Comparison of ENCODE assay signal across 27 mouse cellular contexts in the genomic region with DNA sequence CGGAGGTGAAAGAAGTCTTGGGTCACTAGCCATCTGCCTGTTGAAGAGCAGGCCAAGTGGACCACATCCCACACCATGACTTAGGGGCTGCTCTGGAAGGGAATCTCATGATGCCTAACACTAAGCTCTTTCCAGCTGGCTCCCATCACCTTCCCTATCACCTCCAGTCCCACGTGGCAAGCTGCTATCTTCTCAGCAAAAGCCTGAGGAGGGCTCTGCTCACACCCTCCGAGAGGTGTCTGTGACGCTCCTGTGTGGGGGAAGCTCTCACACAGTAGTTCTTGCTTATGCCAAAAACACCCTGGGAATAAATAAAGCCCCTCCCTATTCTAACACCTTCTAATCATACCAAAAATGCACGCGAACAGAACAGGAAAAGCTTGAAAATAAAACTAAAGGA. TPM values are rescaled to one million over a fixed set of nuclear protein-coding genes. Genes with fewer than 3 reads are reported as not detected.
DNase-seq lines count a peak whose midpoint lies in the region; ATAC-seq and TF ChIP-seq lines count a peak whose summit lies in the region.
"Had no signal": no experiment of that assay in that cellular context is flagged by ENCODE, and none has a peak within 500 bp of the region (broad histone marks: within the 10 kb centered on the region; RNA-seq: fewer than 3 reads in every experiment).

No protein-coding gene starts in this region.

- H3K36me3 ChIP-seq in forebrain, postnatal 0 days (ENCODE audit: insufficient read depth): no peaks in the 10 kb centered on the region
- H3K36me3 ChIP-seq in forebrain, embryonic 12.5 days (replicated peaks): no peaks in the 10 kb centered on the region
- H3K36me3 ChIP-seq in limb, embryonic 12.5 days: no peaks in the 10 kb centered on the region
- H3K36me3 ChIP-seq in limb, embryonic 10.5 days: no peaks in the 10 kb centered on the region
- no peaks in the 10 kb centered on the region for H3K36me3 ChIP-seq in heart, embryonic 13.5 days
- H3K36me3 ChIP-seq: embryonic facial prominence, embryonic 13.5 days; G1E; liver, embryonic 13.5 days; midbrain, embryonic 15.5 days; neural tube, embryonic 12.5 days had no signal

- no peak overlapping the region for H3K27ac ChIP-seq in forebrain, postnatal 0 days (ENCODE audit: low read depth, low read length)
- H3K27ac ChIP-seq in forebrain, embryonic 12.5 days: no peak overlapping the region
- no peak overlapping the region for H3K27ac ChIP-seq in limb, embryonic 12.5 days
- H3K27ac ChIP-seq in limb, embryonic 10.5 days: no peak overlapping the region
- H3K27ac ChIP-seq in heart, embryonic 13.5 days (replicated peaks): no peak overlapping the region
- H3K27ac ChIP-seq: embryonic facial prominence, embryonic 13.5 days; hindbrain, postnatal 0 days; liver, embryonic 13.5 days; macrophage; midbrain, embryonic 15.5 days; neural tube, embryonic 12.5 days had no signal

- H3K4me3 ChIP-seq in forebrain, postnatal 0 days (ENCODE audit: low read depth, low read length): no peak overlapping the region
- no peak overlapping the region for H3K4me3 ChIP-seq in forebrain, embryonic 12.5 days (replicated peaks)
- H3K4me3 ChIP-seq in limb, embryonic 12.5 days (replicated peaks): no peak overlapping the region
- H3K4me3 ChIP-seq in limb, embryonic 10.5 days: no peak overlapping the region
- H3K4me3 ChIP-seq in heart, embryonic 13.5 days: no peak overlapping the region
- H3K4me3 ChIP-seq: embryonic facial prominence, embryonic 13.5 days; erythroblast, embryonic 14.5 days; liver, embryonic 13.5 days; midbrain, embryonic 15.5 days; neural tube, embryonic 12.5 days had no signal

- H3K9me3 ChIP-seq in forebrain, postnatal 0 days (ENCODE audit: low read length): no peaks in the 10 kb centered on the region
- no peaks in the 10 kb centered on the region for H3K9me3 ChIP-seq in forebrain, embryonic 12.5 days
- H3K9me3 ChIP-seq in limb, embryonic 12.5 days: no peaks in the 10 kb centered on the region
- H3K9me3 ChIP-seq in limb, embryonic 10.5 days (replicated peaks): no peaks in the 10 kb centered on the region
- H3K9me3 ChIP-seq in heart, embryonic 13.5 days: no peaks in the 10 kb centered on the region
- H3K9me3 ChIP-seq: embryonic facial prominence, embryonic 13.5 days; liver, embryonic 13.5 days; midbrain, embryonic 15.5 days; neural tube, embryonic 12.5 days had no signal

- no peaks in the 10 kb centered on the region for H3K27me3 ChIP-seq in forebrain, postnatal 0 days (ENCODE audit: insufficient read depth, low read length)
- 0 out of 2 replicates have a peak, but pooled peaks cover 3% of the 10 kb centered on the region for H3K27me3 ChIP-seq in forebrain, embryonic 12.5 days
- H3K27me3 ChIP-seq in limb, embryonic 12.5 days: no peaks in the 10 kb centered on the region
- no peaks in the 10 kb centered on the region for H3K27me3 ChIP-seq in limb, embryonic 10.5 days (ENCODE audit: low read depth, poor library complexity, severe bottlenecking)
- no peaks in the 10 kb centered on the region for H3K27me3 ChIP-seq in heart, embryonic 13.5 days (replicated peaks)
- H3K27me3 ChIP-seq: CH12.LX; embryonic facial prominence, embryonic 13.5 days; liver, embryonic 13.5 days; midbrain, embryonic 15.5 days; neural tube, embryonic 12.5 days; Patski had no signal

- no peaks in the 10 kb centered on the region for H3K4me1 ChIP-seq in forebrain, postnatal 0 days (ENCODE audit: insufficient read depth)
- no peaks in the 10 kb centered on the region for H3K4me1 ChIP-seq in forebrain, embryonic 12.5 days
- H3K4me1 ChIP-seq in limb, embryonic 12.5 days (replicated peaks): peaks cover 11% of the 10 kb centered on the region
- H3K4me1 ChIP-seq in limb, embryonic 10.5 days: peaks cover 12% of the 10 kb centered on the region
- peaks cover 10% of the 10 kb centered on the region for H3K4me1 ChIP-seq in heart, embryonic 13.5 days
- H3K4me1 ChIP-seq: liver, embryonic 13.5 days; midbrain, embryonic 15.5 days; neural tube, embryonic 12.5 days had no signal

- TF ChIP-seq CTCF in forebrain, postnatal 0 days (IDR thresholded peaks at IDR 0.05; ENCODE audit: low read depth): no peak

- WGBS in forebrain, postnatal 0 days: 63% methylated on average over 6 of the region's 6 CpGs
- 78% methylated on average over 6 of the region's 6 CpGs for WGBS in forebrain, embryonic 12.5 days
- WGBS in limb, embryonic 12.5 days: 46% methylated on average over 6 of the region's 6 CpGs
- 61% methylated on average over 6 of the region's 6 CpGs for WGBS in limb, embryonic 10.5 days
- WGBS in heart, embryonic 13.5 days: 23% methylated on average over 6 of the region's 6 CpGs

- no peak overlapping the region for H3K9ac ChIP-seq in forebrain, postnatal 0 days
- H3K9ac ChIP-seq in forebrain, embryonic 12.5 days: no peak overlapping the region
- no peak overlapping the region for H3K9ac ChIP-seq in limb, embryonic 12.5 days (replicated peaks)
- no peak overlapping the region for H3K9ac ChIP-seq in heart, embryonic 13.5 days
- H3K9ac ChIP-seq: embryonic facial prominence, embryonic 13.5 days; liver, embryonic 13.5 days; midbrain, embryonic 15.5 days; neural tube, embryonic 12.5 days had no signal

- H3K4me2 ChIP-seq in forebrain, postnatal 0 days (ENCODE audit: low read depth): no peak overlapping the region
- no peak overlapping the region for H3K4me2 ChIP-seq in forebrain, embryonic 12.5 days
- H3K4me2 ChIP-seq in limb, embryonic 12.5 days: 0 out of 2 replicates have a peak overlapping the region, but pooled peaks have one; percentile 6
- peak overlapping the region; percentile 48 for H3K4me2 ChIP-seq in heart, embryonic 13.5 days
- H3K4me2 ChIP-seq: embryonic facial prominence, embryonic 13.5 days; liver, embryonic 13.5 days; midbrain, embryonic 15.5 days; neural tube, embryonic 12.5 days had no signal

- DNase-seq in forebrain, postnatal 0 days: peak; percentile 7
- no peak for DNase-seq in limb, embryonic 10.5 days (ENCODE audit: low spot score)
- peak; percentile 29 to 45 for DNase-seq in heart, postnatal 10 days
- no peak for DNase-seq in adrenal gland, adult 18-20 months (ENCODE audit: low spot score in 2 of 2)
- no peak for DNase-seq in layer of hippocampus, adult 9-11 months
- DNase-seq: adrenal gland, adult 2 months; cerebellum, adult 2 months; cerebellum, postnatal 36 days; gastrocnemius, postnatal 10 days; layer of hippocampus, postnatal 36 days; liver, embryonic 13.5 days; lung, adult 2 months; thymus, adult 18-20 months; thymus, postnatal 4 days had no signal

- intact Hi-C loops in heart, postnatal 10 days (cut with DNase I): no loop called here

- 0 out of 2 replicates have a peak, but pooled peaks have one; percentile 47 for ATAC-seq in forebrain, postnatal 0 days
- no peak for ATAC-seq in forebrain, embryonic 12.5 days (ENCODE audit: low FRiP score)
- no peak for ATAC-seq in limb, embryonic 12.5 days (ENCODE audit: insufficient number of reproducible peaks, insufficient read depth, low FRiP score, low TSS enrichment, low read depth)
- no peak for ATAC-seq in heart, embryonic 13.5 days (ENCODE audit: extremely low read depth, insufficient number of reproducible peaks, low FRiP score, low TSS enrichment)
- ATAC-seq: hindbrain, postnatal 0 days; intestine, embryonic 16.5 days; midbrain, embryonic 15.5 days; Patski had no signal

RNA-seq across cellular contexts. Expression of a gene that starts 26.2 kb away (rescaled TPM):
- total RNA-seq in forebrain, postnatal 0 days (2014; rRNA removed): 6.0 and 9.4 TPM in 2 replicates
- 2.6 and 6.2 TPM in 2 replicates for polyA plus RNA-seq in forebrain, postnatal 0 days (2015; fragmentation: Nextera tagmentation; extraction: Ambion mirVana)
- 16.1 and 18.1 TPM in 2 replicates for polyA plus RNA-seq in forebrain, embryonic 12.5 days (2016; fragmentation: Nextera tagmentation; extraction: Ambion mirVana)
- polyA plus RNA-seq in limb, embryonic 12.5 days (2016; fragmentation: Nextera tagmentation; extraction: Ambion mirVana): 39.4 and 40.3 TPM in 2 replicates
- polyA plus RNA-seq in limb, embryonic 10.5 days (2016; fragmentation: Nextera tagmentation; extraction: Ambion mirVana): 38.6 and 45.3 TPM in 2 replicates
- 37.9 and 39.8 TPM in 2 replicates for polyA plus RNA-seq in heart, embryonic 13.5 days (2015; fragmentation: Nextera tagmentation; extraction: Ambion mirVana)
- 10 to 100 TPM; 58.8 TPM for total RNA-seq in heart, postnatal 10 days (2021)
- 10 to 100 TPM; 32.5 to 60.6 TPM for total RNA-seq in adrenal gland, adult 18-20 months (2021)
- polyA plus RNA-seq: erythroblast, embryonic 14.5 days; G1E had no signal

Comparison
In these comparisons a context has a peak if more than half of its experiments do, and no peak if none do; other contexts are left out.
1. DNase-seq: peak in forebrain, postnatal 0 days (single experiment) and heart, postnatal 10 days (2 of 2); none in limb, embryonic 10.5 days (single experiment), adrenal gland, adult 18-20 months (0 of 2) and layer of hippocampus, adult 9-11 months (single experiment).
2. H3K4me2 ChIP-seq: peak in limb, embryonic 12.5 days (single experiment) and heart, embryonic 13.5 days (single experiment); none in forebrain, postnatal 0 days (single experiment) and forebrain, embryonic 12.5 days (single experiment).